Mouse (Mus musculus): ENCODE results near the gene Cald1.

DNA sequence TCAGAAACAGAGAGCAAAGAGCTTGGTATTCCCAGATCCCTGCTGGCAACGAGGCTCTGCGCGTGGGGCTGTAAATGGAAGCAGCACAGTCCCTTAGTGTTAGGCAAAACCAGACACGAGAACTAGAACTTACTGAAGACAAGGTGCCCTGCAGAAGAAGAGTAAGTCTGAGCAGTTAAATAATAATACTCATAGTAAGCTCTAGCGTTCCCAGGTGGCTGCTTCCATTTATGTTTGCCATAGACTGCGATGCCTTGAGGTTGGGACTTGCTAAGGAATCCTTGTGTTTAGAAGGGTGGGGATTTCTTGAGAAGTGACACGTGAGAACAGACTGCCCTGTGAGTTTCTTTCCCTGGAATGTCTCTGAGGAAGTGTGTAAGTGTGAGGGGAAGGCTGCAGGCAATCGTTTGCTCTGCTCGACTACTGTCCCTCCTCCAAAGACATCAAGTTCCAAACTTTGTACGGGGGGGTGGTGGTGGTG, 1.4 kb downstream of the Cald1 start:
- TF ChIP-seq CTCF (IDR thresholded peaks at IDR 0.05; ENCODE audit: extremely low read depth, insufficient read depth, insufficient read length, insufficient replicate concordance) = no peak
- TF ChIP-seq POLR2A (IDR thresholded peaks at IDR 0.05; ENCODE audit: low read depth, low read length) = no peak
